Mouse (Mus musculus): ENCODE measurements around the gene Gcc2.

DNA sequence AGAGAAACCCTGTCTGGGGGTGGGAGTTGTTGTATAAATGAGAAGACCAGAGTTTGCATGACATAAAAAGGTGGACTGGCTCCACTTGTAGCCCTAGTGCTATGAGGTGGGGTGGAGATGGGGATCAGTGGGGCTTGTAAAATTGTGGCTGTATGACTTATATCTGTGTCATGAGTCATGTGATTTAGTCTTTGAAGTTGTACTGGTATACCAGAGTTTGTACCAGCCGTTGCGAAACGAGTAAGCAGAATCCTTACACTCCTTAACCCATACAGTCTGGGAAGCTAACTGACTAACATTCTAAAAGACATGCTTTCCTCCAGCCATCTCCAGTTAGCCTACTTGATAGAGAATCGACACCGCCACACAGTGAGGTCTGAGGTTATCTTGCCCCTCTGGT lies 78.1 kb downstream of the Gcc2 start:
- no peak for TF ChIP-seq CTCF (IDR thresholded peaks at IDR 0.05; ENCODE audit: low read depth)
- no peak for TF ChIP-seq EP300 (IDR thresholded peaks at IDR 0.05; ENCODE audit: low read depth)

All from liver, embryonic 14.5 days (tissue).